In genomic region chr3:122300983-122301919, GRCm38 (mm10) we compare ENCODE assay signal across 8 mouse cellular contexts. TPM values are rescaled to one million over a fixed set of nuclear protein-coding genes. Genes with fewer than 3 reads are reported as not detected.
A peak's percentile ranks its signal among the peaks of the same experiment; 100 is the strongest.
DNase-seq lines count a peak whose midpoint lies in the region; ATAC-seq and TF ChIP-seq lines count a peak whose summit lies in the region.

No protein-coding gene starts in this region.

- no peak overlapping the region for H3K4me2 ChIP-seq in embryonic facial prominence, embryonic 15.5 days (replicated peaks)

- TF ChIP-seq POLR2A in MEL (IDR thresholded peaks at IDR 0.05; ENCODE audit: control insufficient read depth in 1 of 2, insufficient read depth in 1 of 2, low read depth in 1 of 2, low read length in 2 of 2, poor library complexity in 1 of 2): no peak
- no peak for TF ChIP-seq POLR2A in kidney, adult 2 months (IDR thresholded peaks at IDR 0.05; ENCODE audit: low read depth, low read length)

- 42% methylated on average over 9 of the region's 9 CpGs for WGBS in embryonic facial prominence, embryonic 15.5 days
- 39% methylated on average over 9 of the region's 9 CpGs for WGBS in kidney, adult 2 months
- 73% methylated on average over 9 of the region's 9 CpGs for WGBS in limb, embryonic 10.5 days

- H3K27me3 ChIP-seq in MEL (ENCODE audit: control insufficient read depth in 1 of 2, insufficient read depth in 2 of 2, low read length in 2 of 2): no peaks in the 10 kb centered on the region
- no peaks in the 10 kb centered on the region for H3K27me3 ChIP-seq in embryonic facial prominence, embryonic 15.5 days
- H3K27me3 ChIP-seq in kidney, adult 2 months (replicated peaks; ENCODE audit: control insufficient read depth, insufficient read depth, low read length): no peaks in the 10 kb centered on the region
- H3K27me3 ChIP-seq in limb, embryonic 10.5 days (ENCODE audit: low read depth, poor library complexity, severe bottlenecking): peaks cover 10% of the 10 kb centered on the region; the same call in 1 of the 2 replicates

- peaks cover 0 to under 1% of the 10 kb centered on the region in 2 experiments; a peak in 1 of 4 replicates for H3K36me3 ChIP-seq in MEL (ENCODE audit: control insufficient read depth in 1 of 2, insufficient read depth in 2 of 2, low read length in 2 of 2)
- H3K36me3 ChIP-seq in embryonic facial prominence, embryonic 15.5 days: no peaks in the 10 kb centered on the region
- H3K36me3 ChIP-seq in kidney, adult 2 months (ENCODE audit: control insufficient read depth, insufficient read depth, low read length): no peaks in the 10 kb centered on the region
- H3K36me3 ChIP-seq in limb, embryonic 10.5 days: no peaks in the 10 kb centered on the region

- no peak for TF ChIP-seq CTCF in gastrocnemius, adult 2 months (IDR thresholded peaks at IDR 0.05)
- no peak for TF ChIP-seq CTCF in MEL (IDR thresholded peaks at IDR 0.05 in 2 of 3, conservative IDR thresholded peaks at IDR 0.05 in 1 of 3; ENCODE audit: control insufficient read depth in 1 of 3, insufficient read depth in 1 of 3, low read depth in 2 of 3, low read length in 3 of 3, poor library complexity in 1 of 3, severe bottlenecking in 1 of 3)
- no peak for TF ChIP-seq CTCF in kidney, adult 2 months (conservative IDR thresholded peaks at IDR 0.05; ENCODE audit: insufficient read depth, insufficient read length, low read depth, low read length)

- H3K27ac ChIP-seq in gastrocnemius, adult 2 months: no peak overlapping the region
- H3K27ac ChIP-seq in MEL (ENCODE audit: control insufficient read depth, low read depth, low read length): no peak overlapping the region
- H3K27ac ChIP-seq in embryonic facial prominence, embryonic 15.5 days (replicated peaks): peak overlapping the region; percentile 3; the same call in 1 of the 2 replicates
- no peak overlapping the region for H3K27ac ChIP-seq in kidney, adult 2 months (ENCODE audit: insufficient read depth, low read depth, low read length)
- H3K27ac ChIP-seq in limb, embryonic 10.5 days: peak overlapping the region; percentile 27; the same call in 1 of the 2 replicates

- TF ChIP-seq RAD21 in MEL (IDR thresholded peaks at IDR 0.05; ENCODE audit: low read depth, low read length): no peak

- peaks cover 0 to 2% of the 10 kb centered on the region in 2 experiments; a peak in 1 of 4 replicates for H3K4me1 ChIP-seq in MEL (ENCODE audit: control insufficient read depth in 1 of 2, insufficient read depth in 2 of 2, low read length in 2 of 2)
- H3K4me1 ChIP-seq in embryonic facial prominence, embryonic 15.5 days: peaks cover 14% of the 10 kb centered on the region
- H3K4me1 ChIP-seq in kidney, adult 2 months (ENCODE audit: control insufficient read depth, insufficient read depth, low read length): no peaks in the 10 kb centered on the region
- peaks cover 24% of the 10 kb centered on the region for H3K4me1 ChIP-seq in limb, embryonic 10.5 days

- intact Hi-C loops in gastrocnemius, adult 2 months (cut with DNase I): no loop called here

- TF ChIP-seq EP300 in MEL (IDR thresholded peaks at IDR 0.05; ENCODE audit: low read depth in 1 of 2, low read length in 2 of 2): no peak

- ATAC-seq in embryonic facial prominence, embryonic 15.5 days (ENCODE audit: insufficient number of reproducible peaks, low FRiP score, low TSS enrichment, low read depth): no peak

- no peak overlapping the region for H3K4me3 ChIP-seq in gastrocnemius, adult 2 months
- H3K4me3 ChIP-seq in MEL (ENCODE audit: control insufficient read depth in 1 of 2, insufficient read depth in 1 of 2, low read depth in 2 of 2, low read length in 2 of 2): no peak overlapping the region
- no peak overlapping the region for H3K4me3 ChIP-seq in embryonic facial prominence, embryonic 15.5 days (replicated peaks)
- H3K4me3 ChIP-seq in kidney, adult 2 months (ENCODE audit: insufficient read depth, low read depth, low read length): no peak overlapping the region
- no peak overlapping the region for H3K4me3 ChIP-seq in limb, embryonic 10.5 days

- no peak overlapping the region for H3K9ac ChIP-seq in MEL (ENCODE audit: control insufficient read depth, low read depth, low read length, poor library complexity, severe bottlenecking)
- H3K9ac ChIP-seq in embryonic facial prominence, embryonic 15.5 days: no peak overlapping the region

- no peaks in the 10 kb centered on the region for H3K9me3 ChIP-seq in MEL (replicated peaks; ENCODE audit: insufficient read depth, low read length)
- H3K9me3 ChIP-seq in embryonic facial prominence, embryonic 15.5 days (replicated peaks): no peaks in the 10 kb centered on the region
- H3K9me3 ChIP-seq in limb, embryonic 10.5 days (replicated peaks): no peaks in the 10 kb centered on the region

- peak; percentile 34 for DNase-seq in gastrocnemius, adult 2 months
- DNase-seq in gastrocnemius, adult 8-10 months (ENCODE audit: low spot score in 2 of 2): no peak
- DNase-seq in MEL (ENCODE audit: low read depth, low spot score): no peak
- peak; percentile 53 for DNase-seq in kidney, adult 2 months
- DNase-seq in limb, embryonic 10.5 days (ENCODE audit: low spot score): no peak
- DNase-seq in right cerebral cortex, postnatal 10 days (ENCODE audit: low spot score in 2 of 2): peak; percentile 82 to 90
- DNase-seq in embryo, embryonic 9.5 days (ENCODE audit: extremely low spot score): no peak

- no peaks in the 10 kb centered on the region for H3K79me2 ChIP-seq in MEL (ENCODE audit: control insufficient read depth, insufficient read depth, low read length, poor library complexity)

TF ChIP-seq in MEL, 35 proteins besides CTCF, POLR2A, EP300 and RAD21:
- no peak for TF ChIP-seq SIN3A (IDR thresholded peaks at IDR 0.05; ENCODE audit: low read length)
- no peak for TF ChIP-seq ETS1 (IDR thresholded peaks at IDR 0.05; ENCODE audit: low read depth, low read length)
- TF ChIP-seq GABPA (IDR thresholded peaks at IDR 0.05; ENCODE audit: low read depth, low read length): no peak
- no peak for TF ChIP-seq SMC3 (IDR thresholded peaks at IDR 0.05; ENCODE audit: low read depth, low read length)
- TF ChIP-seq NRF1 (IDR thresholded peaks at IDR 0.05; ENCODE audit: insufficient read depth, low read depth, low read length, poor library complexity, severe bottlenecking): peak; percentile 41; the same call in 1 of the 2 replicates
- no peak for TF ChIP-seq ZKSCAN1 (IDR thresholded peaks at IDR 0.05; ENCODE audit: low read depth, low read length)
- TF ChIP-seq USF1 (IDR thresholded peaks at IDR 0.05; ENCODE audit: low read depth, low read length): no peak

RNA-seq across cellular contexts. Expression of gene Bcar3, which starts 7.3 kb away (rescaled TPM):
- 1 to 10 TPM; 4.9 to 5.2 TPM for total RNA-seq in gastrocnemius, adult 2 months (2021)
- total RNA-seq in gastrocnemius, adult 8-10 months (2022): 1 to 10 TPM; 3.3 to 8.9 (median 4.4) TPM
- not detected in 2 replicates for total RNA-seq in MEL (2012; rRNA removed)
- not detected for polyA plus RNA-seq in MEL (2012; ENCODE audit: insufficient read depth in 1 of 2, insufficient read length in 2 of 2, low read depth in 1 of 2, low replicate concordance in 2 of 2, missing spikeins in 1 of 2)
- polyA plus RNA-seq in embryonic facial prominence, embryonic 15.5 days (2015; fragmentation: Nextera tagmentation; extraction: Ambion mirVana): 11.3 and 12.6 TPM in 2 replicates
- polyA plus RNA-seq in kidney, adult 2 months (2012; rRNA removed): 41.3 and 45.1 TPM in 2 replicates
- polyA plus RNA-seq in limb, embryonic 10.5 days (2016; fragmentation: Nextera tagmentation; extraction: Ambion mirVana): 5.2 and 5.6 TPM in 2 replicates

RNA-seq across cellular contexts. Expression of gene Dnttip2, which starts 27.1 kb away (rescaled TPM):
- 10 to 100 TPM; 24.9 to 33.9 TPM for total RNA-seq in gastrocnemius, adult 2 months (2021)
- 10 to 100 TPM; 25.0 to 33.4 (median 29.7) TPM for total RNA-seq in gastrocnemius, adult 8-10 months (2022)
- 70.6 and 84.4 TPM in 2 replicates for total RNA-seq in MEL (2012; rRNA removed)
- 10 to 100 TPM in 1 of 2 experiments, not detected in 1; 90.5 TPM for polyA plus RNA-seq in MEL (2012; ENCODE audit: insufficient read depth in 1 of 2, insufficient read length in 2 of 2, low read depth in 1 of 2, low replicate concordance in 2 of 2, missing spikeins in 1 of 2)
- 63.8 and 65.0 TPM in 2 replicates for polyA plus RNA-seq in embryonic facial prominence, embryonic 15.5 days (2015; fragmentation: Nextera tagmentation; extraction: Ambion mirVana)
- 6.6 and 7.9 TPM in 2 replicates for polyA plus RNA-seq in kidney, adult 2 months (2012; rRNA removed)
- polyA plus RNA-seq in limb, embryonic 10.5 days (2016; fragmentation: Nextera tagmentation; extraction: Ambion mirVana): 93.2 and 99.6 TPM in 2 replicates

RNA-seq across cellular contexts. Expression of gene Gclm, which starts 55.9 kb away (rescaled TPM):
- 10 to 100 TPM; 34.3 to 48.7 TPM for total RNA-seq in gastrocnemius, adult 2 months (2021)
- 10 to 100 TPM; 22.7 to 40.7 (median 35.6) TPM for total RNA-seq in gastrocnemius, adult 8-10 months (2022)
- 121 and 123 TPM in 2 replicates for total RNA-seq in MEL (2012; rRNA removed)
- 100 to 1,000 TPM; 174 to 334 TPM for polyA plus RNA-seq in MEL (2012; ENCODE audit: insufficient read depth in 1 of 2, insufficient read length in 2 of 2, low read depth in 1 of 2, low replicate concordance in 2 of 2, missing spikeins in 1 of 2)
- polyA plus RNA-seq in embryonic facial prominence, embryonic 15.5 days (2015; fragmentation: Nextera tagmentation; extraction: Ambion mirVana): 68.6 and 74.2 TPM in 2 replicates
- 227 and 313 TPM in 2 replicates for polyA plus RNA-seq in kidney, adult 2 months (2012; rRNA removed)
- polyA plus RNA-seq in limb, embryonic 10.5 days (2016; fragmentation: Nextera tagmentation; extraction: Ambion mirVana): 32.5 and 40.3 TPM in 2 replicates

Comparison
In these comparisons a context has a peak if more than half of its experiments do, and no peak if none do; other contexts are left out.
1. DNase-seq: peak in gastrocnemius, adult 2 months (single experiment), kidney, adult 2 months (single experiment) and right cerebral cortex, postnatal 10 days (2 of 2); none in gastrocnemius, adult 8-10 months (0 of 2), MEL (single experiment), limb, embryonic 10.5 days (single experiment) and embryo, embryonic 9.5 days (single experiment).
2. H3K27ac ChIP-seq: peak in embryonic facial prominence, embryonic 15.5 days (single experiment) and limb, embryonic 10.5 days (single experiment); none in gastrocnemius, adult 2 months (single experiment), MEL (single experiment) and kidney, adult 2 months (single experiment).